Mouse (Mus musculus): ENCODE data around the gene Cdc45.
"Not testable (repeated sequence)": the region's sequence is repeated elsewhere in the genome, so short reads cannot be mapped to it uniquely, and the experiment has no call there.

The Cdc45 gene

GRCm38 (mm10) chr16:18811468-18812384 is at the start of gene Cdc45, which contains the start of gene Ufd1:
Cdc45 (minus strand) TSS chr16:18811987.
Ufd1 (plus strand) TSS chr16:18811779.
- DNase-seq (ENCODE audit: low read depth, low spot score) = peak; percentile 88

- DNase-seq (ENCODE audit: low read depth, low spot score) = peak; percentile 84
These were observed 48.4 kb upstream of the Cdc45 start for GRCm38 (mm10) chr16:18860186-18860585.

GRCm38 (mm10) chr16:18858551-18858950 is 46.8 kb upstream of the Cdc45 start:
- peak; percentile 43 for DNase-seq (ENCODE audit: low read depth, low spot score)

GRCm38 (mm10) chr16:18849521-18850190 is 37.9 kb upstream of the Cdc45 start:
- DNase-seq (ENCODE audit: low read depth, low spot score) = not testable (repeated sequence)

GRCm38 (mm10) chr16:18846301-18846820 is 34.6 kb upstream of the Cdc45 start:
- no peak for DNase-seq (ENCODE audit: low read depth, low spot score)

GRCm38 (mm10) chr16:18838346-18838745 is 26.6 kb upstream of the Cdc45 start:
- no peak for DNase-seq (ENCODE audit: low read depth, low spot score)

GRCm38 (mm10) chr16:18836468-18837208 is 24.9 kb upstream of the Cdc45 start, which contains the start of the genes 2510002D24Rik and Gm28539:
2510002D24Rik (plus strand) TSS chr16:18836578.
Gm28539 (plus strand) TSS chr16:18836584.
- DNase-seq (ENCODE audit: low read depth, low spot score) = peak; percentile 88

- DNase-seq (ENCODE audit: low read depth, low spot score) = no peak
These were observed 24.3 kb upstream of the Cdc45 start for GRCm38 (mm10) chr16:18836073-18836467.

GRCm38 (mm10) chr16:18833486-18833885 is 21.7 kb upstream of the Cdc45 start:
- no peak for DNase-seq (ENCODE audit: low read depth, low spot score)

- no peak for DNase-seq (ENCODE audit: low read depth, low spot score)
These were observed 17.3 kb upstream of the Cdc45 start for GRCm38 (mm10) chr16:18829102-18829501.

- no peak for DNase-seq (ENCODE audit: low read depth, low spot score)
These were observed 16.8 kb upstream of the Cdc45 start for GRCm38 (mm10) chr16:18828630-18829029.

- no peak for DNase-seq (ENCODE audit: low read depth, low spot score)
These were observed 11.1 kb upstream of the Cdc45 start for GRCm38 (mm10) chr16:18822925-18823324.

- no peak for DNase-seq (ENCODE audit: low read depth, low spot score)
These were observed 10.6 kb upstream of the Cdc45 start for GRCm38 (mm10) chr16:18822356-18822755.

GRCm38 (mm10) chr16:18812385-18812910 is 661 bp upstream of the Cdc45 start:
- no peak for DNase-seq (ENCODE audit: low read depth, low spot score)

- DNase-seq (ENCODE audit: low read depth, low spot score) = no peak
These were observed 755 bp downstream of the Cdc45 start for GRCm38 (mm10) chr16:18811032-18811431.

- DNase-seq (ENCODE audit: low read depth, low spot score) = no peak
These were observed 2.8 kb downstream of the Cdc45 start for GRCm38 (mm10) chr16:18809001-18809400.

- no peak for DNase-seq (ENCODE audit: low read depth, low spot score)
These were observed 6.0 kb downstream of the Cdc45 start for GRCm38 (mm10) chr16:18805746-18806145.

GRCm38 (mm10) chr16:18798841-18799240 is 12.9 kb downstream of the Cdc45 start:
- DNase-seq (ENCODE audit: low read depth, low spot score) = no peak

GRCm38 (mm10) chr16:18798151-18798550 is 13.6 kb downstream of the Cdc45 start:
- DNase-seq (ENCODE audit: low read depth, low spot score) = no peak

- no peak for DNase-seq (ENCODE audit: low read depth, low spot score)
These were observed 15.1 kb downstream of the Cdc45 start for GRCm38 (mm10) chr16:18796645-18797044.

- no peak for DNase-seq (ENCODE audit: low read depth, low spot score)
These were observed 16.4 kb downstream of the Cdc45 start for GRCm38 (mm10) chr16:18795223-18795899.
